Mouse (Mus musculus): ENCODE data around the gene Ly9. TPM values are rescaled to one million over a fixed set of nuclear protein-coding genes. Genes with fewer than 3 reads are reported as not detected.

The Ly9 gene
- total and polyA plus RNA-seq, 3 experiments, result 43.6 to 68.6 (median 57.8) TPM

GRCm38 (mm10) chr1:171540694-171541093, 66.5 kb downstream of the Ly9 start:
- H3K9me3 ChIP-seq (replicated peaks; ENCODE audit: low read length), result peaks cover 14% of the 10 kb centered on the region
- no peak overlapping the region for H3K4me2 ChIP-seq (ENCODE audit: insufficient read depth, low read depth, poor library complexity, severe bottlenecking)
- no peaks in the 10 kb centered on the region for H3K79me2 ChIP-seq (replicated peaks; ENCODE audit: control insufficient read depth, extremely low read depth, insufficient read depth, poor library complexity, severe bottlenecking)
- in situ Hi-C loops (cut with MboI; ENCODE audit: low pct_ligation_motif_present, low pct_unique_long_range_greater_than_20kb, low sequenced_read_pairs), result no loop called here
- dilution Hi-C loops (cut with MboI; ENCODE audit: extremely low pct_ligation_motif_present, extremely low pct_unique_long_range_greater_than_20kb, low sequenced_read_pairs), result no loop called here
- DNase-seq (ENCODE audit: extremely low read depth), result peak; percentile 19
- no peak overlapping the region for H3K9ac ChIP-seq (ENCODE audit: insufficient read depth, low read depth)
- no peaks in the 10 kb centered on the region for H3K27me3 ChIP-seq (replicated peaks)
- H3K36me3 ChIP-seq (replicated peaks in 1 of 2; ENCODE audit: control insufficient read depth in 1 of 2, insufficient read depth in 1 of 2, low read length in 1 of 2), result no peaks in the 10 kb centered on the region
- peaks cover 4 to 14% of the 10 kb centered on the region in 2 experiments; a peak in 3 of 4 replicates for H3K4me1 ChIP-seq (ENCODE audit: control insufficient read depth in 1 of 2, insufficient read depth in 2 of 2)
- H3K4me3 ChIP-seq (replicated peaks in 1 of 3; ENCODE audit: low read depth in 2 of 3, low read length in 2 of 3, poor library complexity in 1 of 3), result no peak overlapping the region
- TF ChIP-seq ZC3H11A (IDR thresholded peaks at IDR 0.05; ENCODE audit: low read depth, low read length) (no peak), EP300 (IDR thresholded peaks at IDR 0.05; ENCODE audit: low read length) (peak; percentile 53), IRF4 (IDR thresholded peaks at IDR 0.05; ENCODE audit: low read depth, low read length) (peak; percentile 56; the same call in 1 of the 2 replicates), E2F4 (IDR thresholded peaks at IDR 0.05; ENCODE audit: insufficient replicate concordance, low read depth, low read length) (no peak)
- H3K27ac ChIP-seq (ENCODE audit: insufficient read depth, low read depth), result no peak overlapping the region

Other genes with a start within 250 kb of the Ly9 start
- gene Klhdc9, start 246.6 kb downstream of the Ly9 start, total RNA-seq (2012; rRNA removed), result 0.08 and 0.13 TPM in 2 replicates
- gene Klhdc9, start 246.6 kb downstream of the Ly9 start, total RNA-seq (2014; rRNA removed), result not detected in 2 replicates
- not detected in 2 replicates for gene Klhdc9, start 246.6 kb downstream of the Ly9 start, polyA plus RNA-seq (2012; ENCODE audit: insufficient read length, low read depth)
- gene Nectin4, start 237.3 kb downstream of the Ly9 start, total RNA-seq (2012; rRNA removed), result 2.1 and 2.7 TPM in 2 replicates
- 0.22 and 0.30 TPM in 2 replicates for gene Nectin4, start 237.3 kb downstream of the Ly9 start, total RNA-seq (2014; rRNA removed)
- gene Nectin4, start 237.3 kb downstream of the Ly9 start, polyA plus RNA-seq (2012; ENCODE audit: insufficient read length, low read depth), result 0.49 and 0.52 TPM in 2 replicates
- 70.8 and 81.4 TPM in 2 replicates for gene Arhgap30, start 218.5 kb downstream of the Ly9 start, total RNA-seq (2012; rRNA removed)
- 52.0 and 55.9 TPM in 2 replicates for gene Arhgap30, start 218.5 kb downstream of the Ly9 start, total RNA-seq (2014; rRNA removed)
- 78.5 and 85.0 TPM in 2 replicates for gene Arhgap30, start 218.5 kb downstream of the Ly9 start, polyA plus RNA-seq (2012; ENCODE audit: insufficient read length, low read depth)
- gene Usf1, start 196.1 kb downstream of the Ly9 start, total RNA-seq (2012; rRNA removed), result 59.4 and 73.7 TPM in 2 replicates
- 53.8 and 54.9 TPM in 2 replicates for gene Usf1, start 196.1 kb downstream of the Ly9 start, total RNA-seq (2014; rRNA removed)
- 37.4 and 39.5 TPM in 2 replicates for gene Usf1, start 196.1 kb downstream of the Ly9 start, polyA plus RNA-seq (2012; ENCODE audit: insufficient read length, low read depth)
- 2.5 and 2.6 TPM in 2 replicates for gene Tstd1, start 188.5 kb downstream of the Ly9 start, total RNA-seq (2012; rRNA removed)
- gene Tstd1, start 188.5 kb downstream of the Ly9 start, total RNA-seq (2014; rRNA removed), result 1.2 and 1.4 TPM in 2 replicates
- 3.5 and 4.4 TPM in 2 replicates for gene Tstd1, start 188.5 kb downstream of the Ly9 start, polyA plus RNA-seq (2012; ENCODE audit: insufficient read length, low read depth)
- 1.6 and 1.8 TPM in 2 replicates for gene F11r, start 169.9 kb downstream of the Ly9 start, total RNA-seq (2012; rRNA removed)
- 0.74 and 1.3 TPM in 2 replicates for gene F11r, start 169.9 kb downstream of the Ly9 start, total RNA-seq (2014; rRNA removed)
- 1.3 and 1.4 TPM in 2 replicates for gene F11r, start 169.9 kb downstream of the Ly9 start, polyA plus RNA-seq (2012; ENCODE audit: insufficient read length, low read depth)
- gene Alyref2, start 103.9 kb downstream of the Ly9 start, total RNA-seq (2012; rRNA removed), result 5.4 and 5.9 TPM in 2 replicates
- gene Alyref2, start 103.9 kb downstream of the Ly9 start, total RNA-seq (2014; rRNA removed), result 4.2 and 4.6 TPM in 2 replicates
- 4.9 and 5.3 TPM in 2 replicates for gene Alyref2, start 103.9 kb downstream of the Ly9 start, polyA plus RNA-seq (2012; ENCODE audit: insufficient read length, low read depth)
- gene Itln1, start 72.1 kb downstream of the Ly9 start, total RNA-seq (2012; rRNA removed), result not detected in 2 replicates
- not detected in 2 replicates for gene Itln1, start 72.1 kb downstream of the Ly9 start, total RNA-seq (2014; rRNA removed)
- gene Itln1, start 72.1 kb downstream of the Ly9 start, polyA plus RNA-seq (2012; ENCODE audit: insufficient read length, low read depth), result not detected in 2 replicates
- 0.21 and 0.34 TPM in 2 replicates for gene Cd244a, start 48.2 kb downstream of the Ly9 start, total RNA-seq (2012; rRNA removed)
- gene Cd244a, start 48.2 kb downstream of the Ly9 start, total RNA-seq (2014; rRNA removed), result 0.45 and 0.64 TPM in 2 replicates
- 0.41 and 0.74 TPM in 2 replicates for gene Cd244a, start 48.2 kb downstream of the Ly9 start, polyA plus RNA-seq (2012; ENCODE audit: insufficient read length, low read depth)
- gene Slamf7, start 45.6 kb upstream of the Ly9 start, total RNA-seq (2012; rRNA removed), result 6.8 and 10.5 TPM in 2 replicates
- 15.4 and 15.8 TPM in 2 replicates for gene Slamf7, start 45.6 kb upstream of the Ly9 start, total RNA-seq (2014; rRNA removed)
- 9.5 and 10.6 TPM in 2 replicates for gene Slamf7, start 45.6 kb upstream of the Ly9 start, polyA plus RNA-seq (2012; ENCODE audit: insufficient read length, low read depth)
- gene Cd48, start 74.6 kb upstream of the Ly9 start, total RNA-seq (2012; rRNA removed), result 65.0 and 96.4 TPM in 2 replicates
- 218 and 231 TPM in 2 replicates for gene Cd48, start 74.6 kb upstream of the Ly9 start, total RNA-seq (2014; rRNA removed)
- gene Cd48, start 74.6 kb upstream of the Ly9 start, polyA plus RNA-seq (2012; ENCODE audit: insufficient read length, low read depth), result 80.3 and 87.6 TPM in 2 replicates
- 0.34 and 0.38 TPM in 2 replicates for gene Slamf1, start 159.7 kb upstream of the Ly9 start, total RNA-seq (2012; rRNA removed)
- gene Slamf1, start 159.7 kb upstream of the Ly9 start, total RNA-seq (2014; rRNA removed), result 0.72 and 0.81 TPM in 2 replicates
- 0.78 and 0.80 TPM in 2 replicates for gene Slamf1, start 159.7 kb upstream of the Ly9 start, polyA plus RNA-seq (2012; ENCODE audit: insufficient read length, low read depth)
- gene Cd84, start 232.3 kb upstream of the Ly9 start, total RNA-seq (2012; rRNA removed), result 12.4 and 12.7 TPM in 2 replicates
- gene Cd84, start 232.3 kb upstream of the Ly9 start, total RNA-seq (2014; rRNA removed), result 24.3 and 31.8 TPM in 2 replicates
- 17.4 and 18.1 TPM in 2 replicates for gene Cd84, start 232.3 kb upstream of the Ly9 start, polyA plus RNA-seq (2012; ENCODE audit: insufficient read length, low read depth)